Mouse (Mus musculus) liver, postnatal 0 days (tissue): Measurements from ENCODE around the gene Apbb1. TPM values are rescaled to one million over a fixed set of nuclear protein-coding genes. Genes with fewer than 3 reads are reported as not detected.

Experiments used
- ATAC-seq: fragments of 200-750 bp; cut with Nextera tagmentation; 2 replicates; pipeline ENCODE4 v1.8.0; 2017; ENCODE audit warnings: mild to moderate bottlenecking, moderate library complexity
- DNase-seq: peaks from one replicate; pipeline ENCODE4 v3.0.0-alpha.2; 2016
- H3K27ac ChIP-seq: fragments of 300-500 bp; sonication (generic); 2 replicates; pipeline ENCODE4 v1.5.1; 2014; ENCODE audit warnings: antibody characterized with exemption, moderate library complexity, mild to moderate bottlenecking, low read depth
- H3K27me3 ChIP-seq: fragments of 300-500 bp; sonication (generic); 2 replicates; pipeline ENCODE4 v1.6.1; 2014; ENCODE audit warnings: low read length, control low read depth, mixed read lengths; ENCODE audit not compliant: insufficient read depth
- H3K36me3 ChIP-seq: fragments of 300-500 bp; sonication (generic); replicated peaks from 2 replicates; pipeline ENCODE4 v1.6.1; 2014; ENCODE audit warnings: mild to moderate bottlenecking, control low read depth, low read length, moderate library complexity, mixed read lengths; ENCODE audit not compliant: insufficient read depth
- H3K4me1 ChIP-seq: fragments of 300-500 bp; sonication (generic); 2 replicates; pipeline ENCODE4 v1.6.1; 2014; ENCODE audit warnings: antibody characterized with exemption, mild to moderate bottlenecking, control low read depth; ENCODE audit not compliant: insufficient read depth
- H3K4me2 ChIP-seq: fragments of 300-500 bp; sonication (generic); 2 replicates; pipeline ENCODE4 v1.6.1; 2014; ENCODE audit warnings: low read depth, mild to moderate bottlenecking, low read length, moderate library complexity, mixed read lengths
- H3K4me3 ChIP-seq: fragments of 300-500 bp; sonication (generic); 2 replicates; pipeline ENCODE4 v1.5.1; 2014; ENCODE audit warnings: low read depth, low read length
- H3K9ac ChIP-seq: fragments of 300-500 bp; sonication (generic); replicated peaks from 2 replicates; pipeline ENCODE4 v1.6.1; 2014; ENCODE audit warnings: mild to moderate bottlenecking, moderate library complexity
- H3K9me3 ChIP-seq: fragments of 300-500 bp; sonication (generic); 2 replicates; pipeline ENCODE4 v1.6.1; 2016; ENCODE audit warnings: mild to moderate bottlenecking, control low read depth, low read length, mixed read lengths
- CTCF ChIP-seq: sonication (generic); IDR thresholded peaks from 2 replicates; pipeline ENCODE4 v1.5.1; 2016; ENCODE audit warnings: antibody characterized with exemption, low read depth
- EP300 ChIP-seq: IDR thresholded peaks from 2 replicates; pipeline ENCODE4 v1.6.1; 2016; ENCODE audit warnings: antibody characterized with exemption, low read depth, mild to moderate bottlenecking
- WGBS: fragments of 180-500 bp; shearing (Covaris S2); extraction: QIAGEN DNeasy Blood & Tissue Kit; methylation state at CpG from one replicate; pipeline ENCODE4 v1.1.7; 2014; ENCODE audit not compliant: insufficient replicate concordance; 5-methylcytosine and 5-hydroxymethylcytosine counted together
- polyA plus RNA-seq: library from polyadenylated mRNA; unstranded; fragments of >200 nt; fragmentation: Nextera tagmentation; extraction: Ambion mirVana; gene quantifications from 2 replicates; pipeline ENCODE4 v1.2.1, GENCODE M21; 2015

The Apbb1 gene
- polyA plus RNA-seq, 1 experiment from 2014 or later: 0.92 TPM

DNA sequence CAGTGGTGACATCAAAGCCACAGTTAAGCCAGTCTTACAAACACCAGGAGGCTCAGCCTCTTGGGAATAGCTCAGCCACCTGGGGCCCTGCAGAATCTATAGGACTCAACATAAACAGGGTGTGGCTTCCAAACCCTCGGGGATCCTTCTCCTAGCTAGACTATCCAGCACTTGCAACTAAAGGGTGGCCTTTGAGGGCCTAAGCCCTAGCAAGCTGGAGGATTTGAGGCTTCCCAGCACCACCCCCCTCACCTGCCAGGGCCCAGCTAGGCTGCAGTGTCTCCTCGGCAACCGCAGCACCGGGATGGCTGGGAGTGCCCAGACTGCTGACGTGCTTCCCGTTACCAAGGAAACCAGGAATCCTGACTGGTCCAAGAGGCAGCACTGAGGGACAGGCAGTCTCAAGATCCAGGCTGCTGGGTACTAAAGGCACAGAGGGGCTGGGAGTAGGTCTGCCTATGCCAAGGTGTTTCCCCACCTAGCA is 12.4 kb downstream of the Apbb1 start:
- no peak overlapping the region for H3K4me2 ChIP-seq
- no peak overlapping the region for H3K4me3 ChIP-seq
- ATAC-seq (peak; percentile 36), DNase-seq (no peak)
- no peak overlapping the region for H3K27ac ChIP-seq
- TF ChIP-seq CTCF (no peak), EP300 (no peak)
- WGBS: 39% methylated on average over 6 of the region's 6 CpGs
- H3K9me3 ChIP-seq: no peaks in the 10 kb centered on the region
- no peaks in the 10 kb centered on the region for H3K27me3 ChIP-seq
- no peak overlapping the region for H3K9ac ChIP-seq
- no peaks in the 10 kb centered on the region for H3K4me1 ChIP-seq
- H3K36me3 ChIP-seq: no peaks in the 10 kb centered on the region

DNA sequence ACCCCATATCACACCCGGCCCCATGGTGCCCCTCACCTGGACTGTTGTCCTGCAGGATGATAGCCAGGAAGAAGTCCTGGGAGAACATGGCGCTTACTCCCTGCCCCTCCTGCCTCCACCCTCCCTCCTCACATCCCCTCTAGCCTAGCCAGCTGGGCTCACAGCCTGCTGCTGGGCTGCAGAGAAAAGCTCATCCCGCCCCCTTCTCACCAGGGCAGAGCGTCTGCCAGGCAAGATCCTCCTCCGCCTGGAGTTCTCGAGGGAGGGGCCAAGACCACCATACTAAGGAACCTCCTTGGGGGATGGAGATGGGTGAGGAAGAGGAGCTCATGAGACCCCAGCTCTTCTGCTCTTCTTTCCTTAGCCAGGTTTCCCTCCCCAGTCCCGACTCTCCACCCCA is 12.9 kb downstream of the Apbb1 start:
- no peak overlapping the region for H3K27ac ChIP-seq
- peak; percentile 44 for ATAC-seq
- no peak overlapping the region for H3K9ac ChIP-seq
- no peak for DNase-seq
- H3K4me2 ChIP-seq: no peak overlapping the region
- no peak overlapping the region for H3K4me3 ChIP-seq
- TF ChIP-seq EP300 (no peak), CTCF (no peak)
- no peaks in the 10 kb centered on the region for H3K9me3 ChIP-seq
- 48% methylated on average over 7 of the region's 7 CpGs for WGBS
- no peaks in the 10 kb centered on the region for H3K27me3 ChIP-seq
- H3K36me3 ChIP-seq: no peaks in the 10 kb centered on the region
- H3K4me1 ChIP-seq: no peaks in the 10 kb centered on the region

DNA sequence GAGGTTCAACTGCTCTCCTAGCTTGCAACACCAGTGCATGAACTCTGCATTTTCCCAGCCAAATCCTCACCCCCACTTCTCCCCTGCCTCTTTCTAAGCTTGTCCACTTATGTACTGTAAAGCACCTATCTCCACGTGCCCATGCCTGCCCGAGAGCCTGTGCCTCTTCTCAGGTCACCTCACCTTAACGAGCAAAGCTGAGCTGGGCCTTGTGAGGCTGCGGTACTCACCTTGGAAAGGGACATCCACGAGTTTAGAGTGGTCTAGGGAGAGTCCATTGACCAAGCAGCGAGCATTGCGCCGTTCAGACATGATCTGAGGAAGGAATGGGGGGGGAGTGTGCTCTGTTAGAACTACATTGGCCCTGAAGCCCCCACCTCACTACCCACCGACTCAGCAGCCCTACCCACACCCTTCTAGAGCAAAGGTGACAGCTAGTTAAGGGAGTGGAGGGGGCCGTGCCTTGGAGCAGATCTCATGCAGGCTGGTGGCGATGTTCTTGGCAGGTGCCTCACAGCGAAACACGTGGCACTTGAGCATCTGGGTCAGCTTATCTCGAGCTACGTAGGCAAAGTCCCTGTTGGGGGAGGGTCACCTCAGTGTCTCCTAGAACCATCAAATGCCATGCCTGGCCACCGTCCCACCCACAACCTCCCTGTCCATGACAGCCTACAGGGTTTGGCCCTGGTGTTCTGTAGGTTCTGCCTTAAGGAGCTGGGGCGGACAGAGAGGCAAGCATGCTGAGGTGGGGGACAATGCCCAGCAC is 16.2 kb downstream of the Apbb1 start:
- no peaks in the 10 kb centered on the region for H3K36me3 ChIP-seq
- ATAC-seq (no peak), DNase-seq (no peak)
- no peak overlapping the region for H3K27ac ChIP-seq
- no peaks in the 10 kb centered on the region for H3K27me3 ChIP-seq
- no peak overlapping the region for H3K9ac ChIP-seq
- 65% methylated on average over 17 of the region's 17 CpGs for WGBS
- H3K9me3 ChIP-seq: no peaks in the 10 kb centered on the region
- no peaks in the 10 kb centered on the region for H3K4me1 ChIP-seq
- no peak overlapping the region for H3K4me3 ChIP-seq
- TF ChIP-seq EP300: no peak
- no peak overlapping the region for H3K4me2 ChIP-seq

DNA sequence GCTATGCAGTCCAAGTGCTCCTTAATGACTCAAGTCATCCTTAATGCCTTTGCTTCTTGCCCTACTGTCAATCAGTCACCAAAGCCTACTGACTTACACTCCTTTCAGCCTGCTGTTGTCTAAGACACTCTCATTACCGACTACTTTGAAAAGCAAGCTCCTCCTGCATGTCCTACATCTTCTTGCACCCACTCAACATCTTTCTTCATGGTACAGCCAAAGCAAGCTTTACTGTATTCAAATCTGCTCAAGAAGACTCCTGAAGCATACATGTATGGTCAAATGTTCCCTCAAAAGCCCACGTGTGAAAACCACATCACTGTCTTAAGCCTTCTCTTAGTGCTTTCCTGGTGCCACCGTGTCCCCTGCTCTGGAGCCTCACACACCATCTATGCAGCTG is 18.1 kb downstream of the Apbb1 start:
- Histone ChIP-seq H3K4me1 (no peaks in the 10 kb centered on the region), H3K9ac (no peak overlapping the region), H3K27me3 (no peaks in the 10 kb centered on the region), H3K9me3 (no peaks in the 10 kb centered on the region), H3K4me3 (no peak overlapping the region), H3K36me3 (peaks cover 1% of the 10 kb centered on the region), H3K27ac (no peak overlapping the region), H3K4me2 (no peak overlapping the region)
- ATAC-seq: no peak
- WGBS: 60% methylated on average over 3 of the region's 3 CpGs
- DNase-seq: no peak
- TF ChIP-seq CTCF: no peak
- TF ChIP-seq EP300: no peak

DNA sequence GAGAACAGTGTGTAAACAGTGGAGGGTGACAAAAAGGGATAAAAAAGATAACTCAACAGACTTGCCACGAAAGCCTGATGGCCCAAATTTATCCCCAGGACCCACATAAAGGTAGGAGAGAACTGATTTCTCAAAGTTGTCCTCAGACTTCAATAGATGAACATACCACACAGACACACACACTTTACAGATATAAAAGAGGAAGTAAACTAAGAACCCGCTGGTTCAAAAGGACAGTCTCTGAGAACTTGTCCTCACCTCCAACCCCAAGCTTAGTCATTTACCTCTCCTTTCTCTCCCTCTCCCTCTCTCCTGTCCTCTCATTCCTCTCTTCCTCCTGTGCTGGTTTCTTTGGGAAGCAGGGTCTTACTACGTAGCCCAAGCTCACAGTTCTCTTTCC is 19.1 kb downstream of the Apbb1 start:
- Histone ChIP-seq H3K36me3 (peaks cover 9% of the 10 kb centered on the region), H3K4me1 (no peaks in the 10 kb centered on the region), H3K9ac (no peak overlapping the region), H3K4me3 (no peak overlapping the region), H3K4me2 (no peak overlapping the region), H3K27ac (no peak overlapping the region), H3K27me3 (no peaks in the 10 kb centered on the region), H3K9me3 (no peaks in the 10 kb centered on the region)
- TF ChIP-seq CTCF (no peak), EP300 (no peak)
- 53% methylated on average over 3 of the region's 3 CpGs for WGBS
- ATAC-seq: no peak
- DNase-seq: no peak

DNA sequence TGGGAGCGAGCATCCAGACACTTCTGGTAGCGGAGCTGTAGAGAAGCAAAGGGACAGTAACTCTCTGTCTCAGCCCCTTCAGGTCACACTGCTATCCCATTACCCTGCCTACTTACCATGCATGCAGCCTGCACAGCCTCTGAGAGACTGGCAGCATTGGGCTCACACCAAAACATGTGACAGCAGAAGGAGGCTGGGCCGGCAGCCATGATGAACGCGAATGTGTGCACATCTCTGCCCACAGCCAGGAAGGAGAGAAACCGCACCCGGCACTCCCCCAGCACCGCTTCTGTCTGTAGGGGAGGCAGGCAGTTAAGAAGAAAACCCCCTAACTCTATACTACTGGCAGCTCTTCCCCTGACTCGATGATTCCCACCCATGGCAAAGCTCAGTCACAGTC is 22.4 kb downstream of the Apbb1 start:
- 79% methylated on average over 9 of the region's 9 CpGs for WGBS
- Histone ChIP-seq H3K27me3 (no peaks in the 10 kb centered on the region), H3K36me3 (peaks cover 11% of the 10 kb centered on the region), H3K4me1 (peaks cover 12% of the 10 kb centered on the region; the same call in 1 of the 2 replicates), H3K9ac (no peak overlapping the region), H3K4me2 (no peak overlapping the region), H3K9me3 (no peaks in the 10 kb centered on the region), H3K4me3 (no peak overlapping the region), H3K27ac (no peak overlapping the region)
- no peak for DNase-seq
- ATAC-seq: no peak
- TF ChIP-seq EP300: no peak
- no peak for TF ChIP-seq CTCF
